In the genomic region with DNA sequence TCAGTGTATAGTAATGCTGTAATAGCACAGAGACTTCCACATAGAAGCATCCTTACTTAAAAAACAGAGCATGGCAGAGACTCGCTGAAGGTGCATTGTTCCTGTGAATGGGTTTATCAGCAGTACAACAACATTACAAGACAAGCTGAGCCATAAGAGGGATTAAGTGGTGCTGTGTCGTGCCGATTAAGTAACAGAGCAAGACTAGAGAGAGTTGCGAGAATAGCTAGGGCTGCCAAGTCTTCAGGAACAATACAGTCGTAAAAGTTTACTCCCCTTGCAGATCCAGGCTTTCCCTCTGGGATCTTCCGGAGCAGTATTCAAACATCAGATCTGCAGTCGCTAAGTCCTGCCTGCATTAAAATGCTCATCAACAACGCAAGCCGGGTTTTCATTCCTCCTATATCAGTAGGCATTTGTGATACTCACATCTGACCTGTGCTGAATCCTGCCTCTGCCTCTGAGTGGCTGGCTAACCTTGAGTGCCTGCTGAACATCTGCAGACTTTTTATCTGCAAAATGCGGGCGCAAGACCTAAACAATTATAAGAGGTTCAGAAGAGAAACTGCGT, we compare ENCODE assay signal across 13 mouse cellular contexts.
DNase-seq lines count a peak whose midpoint lies in the region; ATAC-seq and TF ChIP-seq lines count a peak whose summit lies in the region.
"Had no signal": no experiment of that assay in that cellular context is flagged by ENCODE, and none has a peak within 500 bp of the region (broad histone marks: within the 10 kb centered on the region; RNA-seq: fewer than 3 reads in every experiment).

No protein-coding gene starts in this region.

- H3K4me1 ChIP-seq in embryonic facial prominence, embryonic 13.5 days, result peaks cover 28% of the 10 kb centered on the region
- H3K4me1 ChIP-seq in embryonic facial prominence, embryonic 10.5 days, result peaks cover 31% of the 10 kb centered on the region
- peaks cover 8% of the 10 kb centered on the region; the same call in 1 of the 2 replicates for H3K4me1 ChIP-seq in intestine, embryonic 14.5 days (replicated peaks; ENCODE audit: control insufficient read depth, insufficient read depth, low read length)
- no peaks in the 10 kb centered on the region for H3K4me1 ChIP-seq in intestine, postnatal 0 days (replicated peaks; ENCODE audit: control insufficient read depth, insufficient read depth, low read length)
- peaks cover 34% of the 10 kb centered on the region for H3K4me1 ChIP-seq in limb, embryonic 15.5 days

- H3K36me3 ChIP-seq in embryonic facial prominence, embryonic 13.5 days, result no peaks in the 10 kb centered on the region
- H3K36me3 ChIP-seq in embryonic facial prominence, embryonic 10.5 days (replicated peaks), result no peaks in the 10 kb centered on the region
- H3K36me3 ChIP-seq in intestine, embryonic 14.5 days (ENCODE audit: control insufficient read depth, insufficient read depth, low read length), result no peaks in the 10 kb centered on the region
- H3K36me3 ChIP-seq in intestine, postnatal 0 days (ENCODE audit: control insufficient read depth, insufficient read depth), result no peaks in the 10 kb centered on the region
- no peaks in the 10 kb centered on the region for H3K36me3 ChIP-seq in limb, embryonic 15.5 days
- H3K36me3 ChIP-seq: embryonic facial prominence, embryonic 12.5 days had no signal

- H3K9me3 ChIP-seq in embryonic facial prominence, embryonic 13.5 days, result no peaks in the 10 kb centered on the region
- no peaks in the 10 kb centered on the region for H3K9me3 ChIP-seq in embryonic facial prominence, embryonic 10.5 days
- H3K9me3 ChIP-seq in intestine, embryonic 14.5 days (ENCODE audit: control insufficient read depth, low read length), result no peaks in the 10 kb centered on the region
- no peaks in the 10 kb centered on the region for H3K9me3 ChIP-seq in intestine, postnatal 0 days (ENCODE audit: control insufficient read depth)
- no peaks in the 10 kb centered on the region for H3K9me3 ChIP-seq in limb, embryonic 15.5 days
- H3K9me3 ChIP-seq: embryonic facial prominence, embryonic 12.5 days had no signal

- no peak for ATAC-seq in embryonic facial prominence, embryonic 13.5 days (ENCODE audit: insufficient number of reproducible peaks, insufficient read depth, low FRiP score, low TSS enrichment, low read depth)
- no peak for ATAC-seq in intestine, embryonic 14.5 days (replicated peaks; ENCODE audit: low FRiP score, low TSS enrichment, low read depth)
- no peak for ATAC-seq in intestine, postnatal 0 days
- no peak for ATAC-seq in limb, embryonic 15.5 days (ENCODE audit: insufficient number of reproducible peaks, low FRiP score, low TSS enrichment, low read depth)

- H3K4me3 ChIP-seq in embryonic facial prominence, embryonic 13.5 days, result no peak overlapping the region
- H3K4me3 ChIP-seq in embryonic facial prominence, embryonic 10.5 days, result no peak overlapping the region
- H3K4me3 ChIP-seq in intestine, embryonic 14.5 days (ENCODE audit: low read depth, low read length), result no peak overlapping the region
- no peak overlapping the region for H3K4me3 ChIP-seq in intestine, postnatal 0 days (ENCODE audit: low read depth, low read length)
- H3K4me3 ChIP-seq in limb, embryonic 15.5 days, result no peak overlapping the region
- H3K4me3 ChIP-seq in layer of hippocampus, adult 2 months, result no peak overlapping the region
- H3K4me3 ChIP-seq: embryonic facial prominence, embryonic 12.5 days had no signal

- intact Hi-C loops in left cerebral cortex, postnatal 14 days (cut with DNase I), result no loop called here

- no peak overlapping the region for H3K9ac ChIP-seq in embryonic facial prominence, embryonic 13.5 days
- H3K9ac ChIP-seq in intestine, embryonic 14.5 days (ENCODE audit: low read length), result no peak overlapping the region
- no peak overlapping the region for H3K9ac ChIP-seq in intestine, postnatal 0 days (ENCODE audit: low read depth, low read length)
- H3K9ac ChIP-seq in limb, embryonic 15.5 days, result no peak overlapping the region
- H3K9ac ChIP-seq: embryonic facial prominence, embryonic 12.5 days had no signal

- peak overlapping the region; percentile 28 for H3K4me2 ChIP-seq in embryonic facial prominence, embryonic 13.5 days
- H3K4me2 ChIP-seq in intestine, embryonic 14.5 days (ENCODE audit: low read length), result peak overlapping the region; percentile 16; the same call in 1 of the 2 replicates
- H3K4me2 ChIP-seq in intestine, postnatal 0 days (replicated peaks; ENCODE audit: low read depth), result no peak overlapping the region
- H3K4me2 ChIP-seq in limb, embryonic 15.5 days, result peak overlapping the region; percentile 24

- 35% methylated on average over 12 of the region's 12 CpGs for WGBS in embryonic facial prominence, embryonic 13.5 days
- WGBS in embryonic facial prominence, embryonic 10.5 days, result 40% methylated on average over 12 of the region's 12 CpGs
- WGBS in intestine, embryonic 14.5 days, result 26% methylated on average over 12 of the region's 12 CpGs
- WGBS in intestine, postnatal 0 days, result 31% methylated on average over 12 of the region's 12 CpGs
- 25% methylated on average over 12 of the region's 12 CpGs for WGBS in limb, embryonic 15.5 days

- no peak for TF ChIP-seq CTCF in intestine, postnatal 0 days (IDR thresholded peaks at IDR 0.05; ENCODE audit: low read depth)
- TF ChIP-seq CTCF in layer of hippocampus, adult 2 months (conservative IDR thresholded peaks at IDR 0.05), result no peak

- no peak for DNase-seq in embryonic facial prominence, embryonic 10.5 days (ENCODE audit: low spot score)
- DNase-seq in intestine, embryonic 14.5 days (ENCODE audit: low spot score), result no peak
- DNase-seq in R1 (ENCODE audit: low read depth, low spot score), result peak; percentile 8
- DNase-seq in left cerebral cortex, postnatal 14 days (ENCODE audit: low spot score in 2 of 2), result no peak
- DNase-seq in layer of hippocampus, adult 2 months (ENCODE audit: low spot score in 2 of 2), result no peak
- DNase-seq: cerebellum, adult 2 months; gastrocnemius, postnatal 14 days; kidney, adult 2 months; thymus, postnatal 4 days had no signal

- no peak overlapping the region for H3K27ac ChIP-seq in embryonic facial prominence, embryonic 13.5 days
- H3K27ac ChIP-seq in embryonic facial prominence, embryonic 10.5 days (replicated peaks), result no peak overlapping the region
- no peak overlapping the region for H3K27ac ChIP-seq in intestine, embryonic 14.5 days (ENCODE audit: low read depth)
- no peak overlapping the region for H3K27ac ChIP-seq in intestine, postnatal 0 days (ENCODE audit: low read depth, low read length)
- H3K27ac ChIP-seq in limb, embryonic 15.5 days, result no peak overlapping the region
- H3K27ac ChIP-seq in layer of hippocampus, adult 2 months, result no peak overlapping the region
- H3K27ac ChIP-seq: embryonic facial prominence, embryonic 12.5 days had no signal

- peaks cover 14% of the 10 kb centered on the region for H3K27me3 ChIP-seq in embryonic facial prominence, embryonic 13.5 days
- H3K27me3 ChIP-seq in embryonic facial prominence, embryonic 10.5 days (replicated peaks; ENCODE audit: low read depth, poor library complexity, severe bottlenecking), result peaks cover 27% of the 10 kb centered on the region
- no peaks in the 10 kb centered on the region for H3K27me3 ChIP-seq in intestine, embryonic 14.5 days (replicated peaks; ENCODE audit: control insufficient read depth, insufficient read depth, low read length)
- H3K27me3 ChIP-seq in intestine, postnatal 0 days (replicated peaks; ENCODE audit: control insufficient read depth, insufficient read depth, low read length), result no peaks in the 10 kb centered on the region
- no peaks in the 10 kb centered on the region for H3K27me3 ChIP-seq in limb, embryonic 15.5 days
